Mouse (Mus musculus) NIH3T3 (cell line): ENCODE results near the gene E4f1.

Experiments used
- DNase-seq: peaks from one replicate; pipeline ENCODE4 v3.0.0-alpha.2; 2012; ENCODE audit warnings: low read depth

Gene E4f1

DNA sequence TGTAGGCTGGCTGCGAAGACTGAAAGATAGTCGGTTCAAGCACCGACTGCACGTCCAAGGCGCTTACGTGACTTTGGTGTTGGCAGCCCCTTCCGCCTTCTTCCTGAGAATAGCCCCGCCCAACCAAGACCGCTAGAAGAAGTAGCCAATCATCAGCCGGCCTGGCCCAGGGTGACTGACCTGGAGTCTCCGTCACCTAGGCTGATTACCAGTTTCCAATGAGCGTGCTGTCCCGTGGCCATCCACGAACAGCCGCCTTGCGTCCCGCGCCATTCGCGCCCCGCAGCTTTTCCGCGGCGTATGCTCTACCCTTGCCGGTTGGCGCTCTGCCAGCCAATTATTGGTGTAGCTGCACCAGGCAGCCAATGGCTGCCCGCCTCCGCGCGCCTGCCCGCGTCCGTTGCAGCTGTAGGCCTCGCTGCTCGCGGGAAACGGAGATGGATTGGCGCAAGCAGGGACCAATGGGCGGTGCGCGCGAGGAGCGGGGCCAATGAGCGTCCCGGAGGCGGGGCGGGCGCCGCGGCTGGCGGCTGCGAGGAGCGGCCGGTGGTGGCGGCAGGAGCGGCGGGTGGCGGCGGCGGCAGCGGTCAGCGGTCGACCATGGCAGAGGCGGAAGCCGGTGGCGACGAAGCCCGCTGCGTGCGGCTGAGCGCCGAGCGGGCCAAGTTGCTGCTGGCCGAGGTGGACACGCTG is at the start of gene E4f1, which contains the start of gene Pgp:
Gene E4f1 (minus strand): TSS at position 404 of the 693 bp plus-strand sequence.
Gene Pgp (plus strand): TSS at position 483 of the 693 bp plus-strand sequence.
- peak; percentile 100 for DNase-seq

DNA sequence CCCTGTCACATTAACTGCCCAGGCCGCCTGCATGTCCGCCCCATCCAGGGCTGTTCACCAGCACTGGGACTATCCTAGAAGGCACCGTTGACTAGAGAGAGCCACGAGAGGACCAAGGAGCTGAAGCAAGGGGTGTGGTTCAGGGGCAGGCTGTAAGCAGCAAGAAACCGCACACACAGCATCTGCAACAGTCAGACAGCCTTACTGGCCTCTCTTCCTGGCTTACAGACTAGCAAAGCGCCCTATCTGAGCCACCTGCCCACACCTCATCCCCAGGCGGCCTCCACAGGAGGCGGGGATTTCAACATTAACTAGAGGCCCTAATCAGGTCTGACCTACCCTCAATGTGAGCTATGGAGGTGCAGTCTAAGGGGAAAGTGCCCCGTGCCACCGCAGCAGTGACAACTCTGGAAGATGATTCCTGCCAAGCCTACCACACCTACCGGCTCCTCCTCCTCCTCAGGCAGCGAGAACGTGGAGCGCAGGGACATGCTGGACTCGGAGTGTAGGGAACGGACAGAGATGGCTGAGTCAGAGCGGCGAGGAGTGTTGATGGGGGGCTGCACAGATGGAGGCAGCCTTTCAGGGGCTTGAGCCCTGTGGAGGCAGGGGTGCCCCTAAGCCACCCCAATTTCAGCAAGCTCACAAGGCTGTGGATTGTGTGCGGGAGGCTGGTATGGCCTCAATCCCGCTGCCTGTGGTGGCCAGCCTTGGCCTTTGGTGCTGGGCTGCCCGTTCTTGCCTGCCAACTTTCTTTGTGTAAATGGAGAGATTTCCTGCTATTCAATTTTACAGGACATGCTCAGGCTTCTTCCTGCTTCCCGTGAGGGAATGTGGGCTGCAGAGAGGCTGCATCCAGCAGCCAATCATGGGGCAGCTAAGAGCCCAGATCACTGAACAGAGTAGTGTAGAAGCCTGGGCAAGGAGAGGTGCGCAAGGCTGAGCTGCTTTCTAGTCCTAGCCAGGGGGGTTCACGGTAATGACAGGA is 44.5 kb upstream of the E4f1 start:
- DNase-seq: no peak

GRCm38 (mm10) chr17:24513609-24514008 is 43.5 kb upstream of the E4f1 start:
- DNase-seq: peak; percentile 72

- no peak for DNase-seq
Observed at GRCm38 (mm10) chr17:24507806-24508460, 37.8 kb upstream of the E4f1 start.

DNA sequence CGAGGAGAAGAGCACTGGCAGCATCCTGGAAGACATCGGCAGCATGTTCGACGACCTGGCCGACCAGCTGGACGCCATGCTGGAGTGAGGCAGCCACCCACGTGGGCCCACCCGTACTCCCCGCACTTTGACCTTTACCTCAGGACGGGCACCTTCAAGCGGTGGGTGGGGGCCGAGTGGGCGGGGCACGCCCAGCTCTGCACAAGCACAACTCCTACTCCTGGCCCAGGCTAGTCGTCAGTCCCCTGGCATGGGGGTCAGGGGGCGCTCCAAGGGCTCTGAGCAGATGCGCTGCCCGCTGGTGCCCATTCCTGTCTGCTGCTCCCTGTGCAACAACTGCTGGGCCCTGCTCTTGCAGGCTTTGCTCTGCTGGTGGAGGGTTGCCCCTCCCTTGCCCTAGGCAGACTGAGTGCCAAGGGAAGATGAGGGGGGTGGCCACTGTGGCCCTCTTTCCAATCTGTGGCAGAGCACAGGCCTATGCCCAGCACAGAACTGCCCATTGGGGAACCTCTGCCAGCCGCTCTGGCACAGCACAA is 37.1 kb upstream of the E4f1 start:
- DNase-seq: no peak

DNA sequence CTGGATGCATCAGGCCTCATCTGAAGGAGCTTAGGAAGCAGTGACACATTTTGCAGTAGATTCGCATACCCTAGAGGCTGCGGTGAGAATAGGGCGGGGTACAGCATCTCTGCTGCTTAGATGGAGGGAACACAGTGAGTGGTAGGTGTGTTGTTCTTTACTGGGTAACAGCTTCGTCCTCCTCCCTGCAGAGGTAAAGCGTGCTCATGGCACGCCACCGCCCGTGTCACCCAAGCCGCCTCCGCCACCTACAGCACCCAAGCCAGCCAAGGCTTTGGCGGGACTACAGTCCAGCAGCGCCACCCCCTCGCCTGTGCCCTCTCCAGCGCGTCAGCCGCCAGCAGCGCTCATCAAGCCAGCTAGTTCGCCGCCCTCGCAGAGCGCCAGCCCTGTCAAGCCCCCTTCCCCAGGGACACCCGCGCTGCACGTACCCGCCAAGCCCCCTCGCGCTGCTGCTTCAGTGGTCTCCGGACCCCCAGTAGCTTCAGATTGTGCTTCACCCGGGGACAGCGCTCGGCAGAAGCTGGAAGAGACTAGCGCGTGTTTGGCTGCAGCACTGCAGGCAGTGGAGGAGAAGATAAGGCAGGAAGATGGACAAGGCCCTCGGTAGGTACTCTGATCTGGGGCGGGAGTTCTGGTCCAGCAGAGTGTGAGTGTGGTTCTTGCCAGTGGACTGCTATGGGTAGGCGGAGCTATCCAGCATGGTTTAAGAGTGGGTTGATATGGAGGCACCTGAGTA is 36.4 kb upstream of the E4f1 start:
- DNase-seq: no peak

DNA sequence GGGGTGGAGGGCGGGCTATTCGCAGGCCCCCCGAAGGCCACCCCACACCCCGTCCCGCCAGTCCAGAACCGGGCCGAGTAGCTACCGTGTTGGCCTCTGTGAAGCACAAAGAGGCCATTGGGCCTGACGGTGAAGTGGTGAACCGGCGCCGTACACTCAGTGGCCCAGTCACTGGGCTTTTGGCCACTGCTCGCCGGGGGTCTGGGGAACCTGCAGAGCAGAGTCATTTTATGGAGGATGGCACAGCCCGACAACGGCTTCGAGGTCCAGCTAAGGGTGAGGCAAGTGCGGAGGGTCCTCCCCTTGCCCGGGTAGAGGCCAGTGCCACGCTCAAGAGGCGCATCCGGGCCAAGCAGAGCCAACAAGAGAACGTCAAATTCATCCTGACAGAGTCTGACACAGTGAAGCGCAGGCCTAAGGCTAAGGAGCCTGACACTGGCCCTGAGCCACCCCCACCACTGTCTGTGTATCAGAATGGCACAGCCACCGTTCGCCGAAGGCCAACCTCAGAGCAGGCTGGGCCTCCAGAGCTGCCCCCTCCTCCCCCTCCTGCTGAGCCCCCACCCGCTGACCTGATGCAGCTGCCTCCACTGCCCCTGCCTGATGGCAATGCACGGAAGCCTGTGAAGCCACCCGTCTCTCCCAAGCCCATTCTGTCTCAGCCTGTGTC is 35.3 kb upstream of the E4f1 start:
- no peak for DNase-seq

- DNase-seq: no peak
Observed at GRCm38 (mm10) chr17:24504085-24504484, 34.0 kb upstream of the E4f1 start.

- DNase-seq: no peak
Observed at GRCm38 (mm10) chr17:24502208-24502607, 32.1 kb upstream of the E4f1 start.

- DNase-seq: no peak
Observed at GRCm38 (mm10) chr17:24496026-24496425, 25.9 kb upstream of the E4f1 start.

GRCm38 (mm10) chr17:24495443-24495842 is 25.3 kb upstream of the E4f1 start:
- DNase-seq: no peak

DNA sequence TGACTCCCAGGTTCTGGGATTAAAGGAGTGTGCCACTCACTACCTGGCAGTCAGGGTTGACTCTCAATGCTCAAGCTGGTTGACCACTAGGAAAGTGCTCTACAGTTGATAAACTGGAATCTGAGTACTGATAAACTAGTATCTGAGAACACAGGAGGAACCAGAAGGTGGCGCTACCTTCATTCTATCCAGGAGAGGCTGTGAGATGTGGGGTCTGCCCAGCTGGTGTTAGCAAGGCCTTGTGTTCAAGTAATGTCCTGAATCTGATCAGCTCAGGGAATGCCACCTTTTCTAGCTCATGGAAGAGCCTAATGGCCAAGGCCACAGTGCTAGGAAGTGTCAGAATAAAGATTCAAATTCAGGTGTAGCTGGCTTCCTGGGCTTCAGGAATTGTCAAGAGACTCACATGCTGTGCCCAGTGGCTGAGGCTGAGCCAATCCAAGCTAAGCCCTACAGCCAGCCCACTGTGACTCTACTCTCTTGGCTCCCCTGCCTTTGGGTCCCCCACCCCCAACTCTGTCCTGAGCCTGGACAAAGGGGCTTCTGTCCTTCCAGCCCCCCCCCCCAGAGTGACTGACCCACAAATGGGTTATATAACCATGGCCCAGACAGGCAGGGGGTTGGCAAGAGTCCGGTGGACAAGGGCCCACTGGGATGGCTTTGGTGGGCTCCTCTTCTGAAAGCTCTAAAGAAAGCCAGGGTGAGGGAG is 24.7 kb upstream of the E4f1 start:
- peak; percentile 81 for DNase-seq

GRCm38 (mm10) chr17:24490399-24490798 is 20.3 kb upstream of the E4f1 start:
- DNase-seq: peak; percentile 68

GRCm38 (mm10) chr17:24489265-24490030 is 19.3 kb upstream of the E4f1 start:
- DNase-seq: no peak

DNA sequence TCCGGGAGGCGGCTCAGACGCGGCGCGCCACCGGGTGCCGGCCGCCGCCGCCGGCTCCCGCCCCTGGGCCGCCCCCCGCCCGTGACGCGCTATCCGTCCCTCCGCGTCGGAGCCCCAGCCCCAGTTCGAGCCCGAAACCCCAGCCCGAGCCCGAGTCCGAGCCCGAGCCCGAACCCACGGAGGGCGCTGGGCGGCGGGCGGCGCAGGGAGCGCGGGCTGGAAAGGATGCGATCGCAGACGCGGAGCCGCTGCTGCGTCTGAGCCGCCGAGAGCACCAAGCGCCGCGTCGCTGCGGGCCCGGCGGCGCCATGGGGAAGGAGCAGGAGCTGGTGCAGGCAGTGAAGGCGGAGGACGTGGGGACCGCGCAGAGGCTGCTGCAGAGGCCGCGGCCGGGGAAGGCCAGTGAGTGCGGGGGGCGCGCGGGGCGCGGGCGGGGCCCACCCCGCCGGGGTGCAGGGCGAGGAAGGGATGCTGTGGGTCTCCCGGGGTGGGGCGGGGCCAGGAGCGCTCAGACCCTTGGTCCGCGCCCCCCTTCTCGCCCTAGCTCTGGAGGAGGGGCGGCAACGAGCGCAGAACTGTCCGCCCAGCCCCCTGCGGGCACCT is 18.6 kb upstream of the E4f1 start:
- DNase-seq: no peak

- DNase-seq: no peak
Observed at GRCm38 (mm10) chr17:24488186-24488661, 18.1 kb upstream of the E4f1 start, which contains the start of gene Caskin1. Caskin1 (plus strand) TSS chr17:24488601.

GRCm38 (mm10) chr17:24485090-24485860 is 15.2 kb upstream of the E4f1 start:
- peak; percentile 62 for DNase-seq

DNA sequence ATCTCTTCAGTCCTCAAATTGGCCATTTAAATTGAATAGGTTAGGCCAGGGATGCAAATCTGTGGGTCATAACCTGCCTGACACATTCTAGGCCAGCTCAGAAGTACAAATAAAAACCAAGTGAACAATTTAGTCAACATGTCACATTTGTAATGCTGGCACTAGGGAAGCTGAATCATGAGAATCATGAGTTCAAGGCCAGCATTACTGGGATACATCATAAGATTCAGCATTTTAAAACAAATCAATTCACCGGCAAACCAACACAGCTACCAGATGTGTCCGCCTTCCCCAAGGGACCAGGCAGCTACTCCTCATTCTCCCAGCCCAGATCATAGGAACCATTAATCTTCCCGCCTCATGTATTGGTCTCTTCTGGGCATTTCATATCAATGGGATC is 13.4 kb upstream of the E4f1 start:
- no peak for DNase-seq
